Mouse (Mus musculus): Measurements from ENCODE around the gene Edc4. TPM values are rescaled to one million over a fixed set of nuclear protein-coding genes. Genes with fewer than 3 reads are reported as not detected.
"Not testable (repeated sequence)": the region's sequence is repeated elsewhere in the genome, so short reads cannot be mapped to it uniquely, and the experiment has no call there.

Gene Edc4
- 35.3 and 55.8 TPM in 2 replicates for polyA plus RNA-seq (2012; rRNA removed)

GRCm38 (mm10) chr8:105880754-105881520, at the start of gene Edc4:
Gene Edc4 (plus strand): TSS chr8:105880881.
- H3K4me3 ChIP-seq (ENCODE audit: low read depth, low read length) = peak within 1 kb of the TSS; percentile 76
- TF ChIP-seq CTCF (IDR thresholded peaks at IDR 0.05; ENCODE audit: extremely low read depth, insufficient read length, insufficient replicate concordance, low read depth, low read length) (no peak), POLR2A (IDR thresholded peaks at IDR 0.05; ENCODE audit: low read depth, low read length) (peak; percentile 89)
- H3K4me1 ChIP-seq (ENCODE audit: control insufficient read depth, insufficient read depth, insufficient read length, low read length) = peaks cover 7% of the 10 kb centered on the region; the same call in 1 of the 2 replicates
- no peaks in the 10 kb centered on the region for H3K27me3 ChIP-seq (ENCODE audit: control insufficient read depth, insufficient read depth, low read length)
- H3K27ac ChIP-seq (ENCODE audit: insufficient read depth, low read depth, low read length) = no peak within 1 kb of the TSS
- 1% methylated on average over 45 of the region's 45 CpGs for WGBS
- H3K36me3 ChIP-seq (ENCODE audit: control insufficient read depth, insufficient read depth, low read length) = peaks cover 32% of the 10 kb centered on the region

GRCm38 (mm10) chr8:105833740-105834139, 46.9 kb upstream of the Edc4 start:
- H3K4me3 ChIP-seq (ENCODE audit: low read depth, low read length); H3K4me1 ChIP-seq (ENCODE audit: control insufficient read depth, insufficient read depth, insufficient read length, low read length); H3K36me3 ChIP-seq (ENCODE audit: control insufficient read depth, insufficient read depth, low read length); H3K27me3 ChIP-seq (ENCODE audit: control insufficient read depth, insufficient read depth, low read length); H3K27ac ChIP-seq (ENCODE audit: insufficient read depth, low read depth, low read length): not testable (repeated sequence)
- 70% methylated on average over 2 of the region's 2 CpGs for WGBS

GRCm38 (mm10) chr8:105835318-105835717, 45.4 kb upstream of the Edc4 start:
- Histone ChIP-seq H3K27me3 (ENCODE audit: control insufficient read depth, insufficient read depth, low read length) (no peaks in the 10 kb centered on the region), H3K4me3 (ENCODE audit: low read depth, low read length) (no peak overlapping the region), H3K27ac (ENCODE audit: insufficient read depth, low read depth, low read length) (no peak overlapping the region), H3K4me1 (ENCODE audit: control insufficient read depth, insufficient read depth, insufficient read length, low read length) (no peaks in the 10 kb centered on the region), H3K36me3 (ENCODE audit: control insufficient read depth, insufficient read depth, low read length) (no peaks in the 10 kb centered on the region)
- TF ChIP-seq POLR2A (IDR thresholded peaks at IDR 0.05; ENCODE audit: low read depth, low read length) (no peak), CTCF (IDR thresholded peaks at IDR 0.05; ENCODE audit: extremely low read depth, insufficient read length, insufficient replicate concordance, low read depth, low read length) (peak; percentile 76; the same call in 1 of the 2 replicates)
- 24% methylated on average over 11 of the region's 11 CpGs for WGBS

GRCm38 (mm10) chr8:105836991-105837390, 43.7 kb upstream of the Edc4 start:
- H3K36me3 ChIP-seq (ENCODE audit: control insufficient read depth, insufficient read depth, low read length) = no peaks in the 10 kb centered on the region
- no peak overlapping the region for H3K27ac ChIP-seq (ENCODE audit: insufficient read depth, low read depth, low read length)
- 84% methylated on average over 6 of the region's 6 CpGs for WGBS
- H3K4me1 ChIP-seq (ENCODE audit: control insufficient read depth, insufficient read depth, insufficient read length, low read length) = no peaks in the 10 kb centered on the region
- TF ChIP-seq POLR2A (IDR thresholded peaks at IDR 0.05; ENCODE audit: low read depth, low read length) (no peak), CTCF (IDR thresholded peaks at IDR 0.05; ENCODE audit: extremely low read depth, insufficient read length, insufficient replicate concordance, low read depth, low read length) (no peak)
- H3K27me3 ChIP-seq (ENCODE audit: control insufficient read depth, insufficient read depth, low read length) = no peaks in the 10 kb centered on the region
- no peak overlapping the region for H3K4me3 ChIP-seq (ENCODE audit: low read depth, low read length)

GRCm38 (mm10) chr8:105839209-105839608, 41.5 kb upstream of the Edc4 start:
- WGBS = 77% methylated on average over 5 of the region's 5 CpGs
- Histone ChIP-seq H3K27me3 (ENCODE audit: control insufficient read depth, insufficient read depth, low read length) (no peaks in the 10 kb centered on the region), H3K4me1 (ENCODE audit: control insufficient read depth, insufficient read depth, insufficient read length, low read length) (no peaks in the 10 kb centered on the region), H3K27ac (ENCODE audit: insufficient read depth, low read depth, low read length) (no peak overlapping the region), H3K4me3 (ENCODE audit: low read depth, low read length) (no peak overlapping the region), H3K36me3 (ENCODE audit: control insufficient read depth, insufficient read depth, low read length) (peaks cover 5% of the 10 kb centered on the region)
- TF ChIP-seq POLR2A (IDR thresholded peaks at IDR 0.05; ENCODE audit: low read depth, low read length) (no peak), CTCF (IDR thresholded peaks at IDR 0.05; ENCODE audit: extremely low read depth, insufficient read length, insufficient replicate concordance, low read depth, low read length) (no peak)

GRCm38 (mm10) chr8:105846678-105847077, 34.0 kb upstream of the Edc4 start:
- 87% methylated on average over 11 of the region's 11 CpGs for WGBS
- TF ChIP-seq CTCF (IDR thresholded peaks at IDR 0.05; ENCODE audit: extremely low read depth, insufficient read length, insufficient replicate concordance, low read depth, low read length) = no peak
- TF ChIP-seq POLR2A (IDR thresholded peaks at IDR 0.05; ENCODE audit: low read depth, low read length) = no peak
- Histone ChIP-seq H3K4me1 (ENCODE audit: control insufficient read depth, insufficient read depth, insufficient read length, low read length) (no peaks in the 10 kb centered on the region), H3K36me3 (ENCODE audit: control insufficient read depth, insufficient read depth, low read length) (peaks cover 20% of the 10 kb centered on the region), H3K27me3 (ENCODE audit: control insufficient read depth, insufficient read depth, low read length) (no peaks in the 10 kb centered on the region), H3K4me3 (ENCODE audit: low read depth, low read length) (no peak overlapping the region), H3K27ac (ENCODE audit: insufficient read depth, low read depth, low read length) (no peak overlapping the region)

- TF ChIP-seq CTCF (IDR thresholded peaks at IDR 0.05; ENCODE audit: extremely low read depth, insufficient read length, insufficient replicate concordance, low read depth, low read length) = no peak
- TF ChIP-seq POLR2A (IDR thresholded peaks at IDR 0.05; ENCODE audit: low read depth, low read length) = no peak
- H3K36me3 ChIP-seq (ENCODE audit: control insufficient read depth, insufficient read depth, low read length) = peaks cover 10% of the 10 kb centered on the region
- H3K27ac ChIP-seq (ENCODE audit: insufficient read depth, low read depth, low read length) = no peak overlapping the region
- WGBS = 79% methylated on average over 4 of the region's 4 CpGs
- H3K4me3 ChIP-seq (ENCODE audit: low read depth, low read length) = no peak overlapping the region
- no peaks in the 10 kb centered on the region for H3K27me3 ChIP-seq (ENCODE audit: control insufficient read depth, insufficient read depth, low read length)
- no peaks in the 10 kb centered on the region for H3K4me1 ChIP-seq (ENCODE audit: control insufficient read depth, insufficient read depth, insufficient read length, low read length)
These were observed 30.7 kb upstream of the Edc4 start for GRCm38 (mm10) chr8:105850014-105850413.

Data from small intestine, adult 2 months (tissue).